Mouse (Mus musculus) liver, embryonic 15.5 days (tissue): ENCODE results near the gene Fanci. TPM values are rescaled to one million over a fixed set of nuclear protein-coding genes. Genes with fewer than 3 reads are reported as not detected.

ENCODE experiments used
- ATAC-seq: fragments of 200-750 bp; cut with Nextera tagmentation; 2 replicates; pipeline ENCODE4 v1.8.0; 2017; ENCODE audit warnings: moderate number of reproducible peaks, mild to moderate bottlenecking, moderate library complexity; ENCODE audit not compliant: insufficient read depth
- H3K27ac ChIP-seq: fragments of 300-500 bp; sonication (generic); replicated peaks from 2 replicates; pipeline ENCODE4 v1.5.1; 2015; ENCODE audit warnings: mild to moderate bottlenecking, inconsistent platforms
- H3K27me3 ChIP-seq: fragments of 300-500 bp; sonication (generic); 2 replicates; pipeline ENCODE4 v1.6.1; 2015; ENCODE audit warnings: mild to moderate bottlenecking, inconsistent platforms
- H3K36me3 ChIP-seq: fragments of 300-500 bp; sonication (generic); replicated peaks from 2 replicates; pipeline ENCODE4 v1.6.1; 2015; ENCODE audit warnings: moderate library complexity, mild to moderate bottlenecking, inconsistent platforms
- H3K4me1 ChIP-seq: fragments of 300-500 bp; sonication (generic); replicated peaks from 2 replicates; pipeline ENCODE4 v1.6.1; 2015; ENCODE audit warnings: inconsistent platforms
- H3K4me2 ChIP-seq: fragments of 300-500 bp; sonication (generic); 2 replicates; pipeline ENCODE4 v1.6.1; 2015; ENCODE audit warnings: moderate library complexity, mild to moderate bottlenecking, inconsistent platforms
- H3K4me3 ChIP-seq: fragments of 300-500 bp; sonication (generic); replicated peaks from 2 replicates; pipeline ENCODE4 v1.5.1; 2015; ENCODE audit warnings: mild to moderate bottlenecking, inconsistent platforms
- H3K9ac ChIP-seq: fragments of 300-500 bp; sonication (generic); 2 replicates; pipeline ENCODE4 v1.6.1; 2015; ENCODE audit warnings: moderate library complexity, mild to moderate bottlenecking, inconsistent platforms
- H3K9me3 ChIP-seq: fragments of 300-500 bp; sonication (generic); replicated peaks from 2 replicates; pipeline ENCODE4 v1.6.1; 2016; ENCODE audit warnings: inconsistent platforms
- WGBS: fragments of 180-500 bp; shearing (Covaris S2); methylation state at CpG from one replicate; pipeline ENCODE4 v1.1.7; 2015; ENCODE audit warnings: mixed read lengths; ENCODE audit not compliant: insufficient replicate concordance; 5-methylcytosine and 5-hydroxymethylcytosine counted together
- polyA plus RNA-seq: library from polyadenylated mRNA; unstranded; fragments of >200 nt; fragmentation: Nextera tagmentation; extraction: Ambion mirVana; gene quantifications from 2 replicates; pipeline ENCODE4 v1.2.1, GENCODE M21; 2015

The Fanci gene
- 8.6 and 8.7 TPM in 2 replicates for polyA plus RNA-seq

DNA sequence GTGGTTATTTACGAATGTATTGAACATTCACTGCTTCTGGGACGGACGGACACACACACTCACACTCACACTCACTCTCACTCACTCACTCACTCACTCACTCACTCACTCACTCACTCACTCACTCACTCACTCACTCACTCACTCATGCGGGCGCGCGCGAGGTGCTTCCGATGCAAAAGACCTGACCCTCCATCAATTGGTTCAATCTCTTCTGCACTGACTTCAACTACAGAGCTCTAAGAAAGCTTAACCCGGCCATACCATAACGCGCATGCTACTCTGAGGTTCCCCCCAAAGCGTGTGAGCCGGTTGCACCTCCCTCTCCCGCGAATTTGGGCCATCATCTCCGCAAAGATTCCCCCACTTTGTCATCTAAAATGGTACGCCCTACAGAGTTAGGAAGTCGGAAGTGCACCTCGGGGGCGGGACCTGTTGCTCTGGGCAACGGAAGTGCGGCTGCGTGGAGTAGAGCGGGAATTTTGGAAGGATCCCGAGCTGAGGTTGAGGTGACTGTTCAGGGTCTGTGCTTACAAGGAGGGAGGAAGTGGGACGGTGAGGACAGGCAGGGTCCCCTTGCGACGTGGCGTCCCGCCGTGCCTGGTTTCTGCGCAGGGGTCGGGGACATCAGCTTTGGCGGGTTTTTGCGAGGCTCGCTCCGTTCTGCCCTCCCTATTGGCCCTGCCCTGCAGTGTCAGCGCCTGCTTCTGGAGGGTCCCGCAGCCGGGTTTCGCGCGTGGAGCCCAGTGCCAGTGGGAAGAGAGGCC, at the start of gene Fanci:
Gene Fanci (plus strand): TSS at position 47 of the 767 bp plus-strand sequence.
- Histone ChIP-seq H3K9me3 (no peaks in the 10 kb centered on the region), H3K27me3 (no peaks in the 10 kb centered on the region), H3K9ac (peak within 1 kb of the TSS; percentile 85), H3K27ac (peak within 1 kb of the TSS; percentile 91), H3K4me1 (peaks cover 19% of the 10 kb centered on the region), H3K4me2 (peak within 1 kb of the TSS; percentile 96), H3K36me3 (peaks cover 10% of the 10 kb centered on the region; the same call in 1 of the 2 replicates), H3K4me3 (peak within 1 kb of the TSS; percentile 88)
- ATAC-seq: peak; percentile 90
- WGBS: under 1% methylated on average over 44 of the region's 44 CpGs

DNA sequence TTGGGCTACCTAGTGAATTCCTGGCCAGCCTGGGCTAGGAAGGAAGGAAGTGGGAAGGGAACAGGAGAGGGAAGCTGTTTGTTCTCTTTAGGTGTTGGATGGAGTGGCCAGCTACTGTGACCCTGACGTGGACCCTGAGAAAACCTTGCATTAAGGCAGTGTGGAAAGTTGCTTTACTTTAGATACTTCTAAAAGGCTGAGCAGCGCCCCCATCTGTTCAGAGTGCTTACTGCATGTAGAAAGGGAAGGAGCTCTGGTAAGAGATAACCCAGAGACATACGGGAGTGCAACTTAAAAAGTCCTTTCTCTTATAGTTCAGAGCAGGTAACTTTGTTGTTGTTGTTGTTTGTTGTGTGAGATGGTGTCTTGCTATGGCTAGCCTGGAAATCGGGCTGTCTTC, 45.8 kb upstream of the Fanci start:
- peaks cover 76% of the 10 kb centered on the region for H3K36me3 ChIP-seq
- no peak for ATAC-seq
- no peak overlapping the region for H3K4me2 ChIP-seq
- H3K9me3 ChIP-seq: no peaks in the 10 kb centered on the region
- no peak overlapping the region for H3K9ac ChIP-seq
- no peaks in the 10 kb centered on the region for H3K27me3 ChIP-seq
- H3K4me3 ChIP-seq: no peak overlapping the region
- no peaks in the 10 kb centered on the region for H3K4me1 ChIP-seq
- 27% methylated on average over 4 of the region's 4 CpGs for WGBS
- no peak overlapping the region for H3K27ac ChIP-seq

GRCm38 (mm10) chr7:79346555-79347075, 45.1 kb upstream of the Fanci start:
- Histone ChIP-seq H3K27ac (no peak overlapping the region), H3K27me3 (no peaks in the 10 kb centered on the region), H3K4me2 (no peak overlapping the region), H3K4me1 (no peaks in the 10 kb centered on the region), H3K4me3 (no peak overlapping the region), H3K36me3 (peaks cover 83% of the 10 kb centered on the region), H3K9me3 (no peaks in the 10 kb centered on the region), H3K9ac (no peak overlapping the region)
- no peak for ATAC-seq
- 63% methylated on average over 8 of the region's 8 CpGs for WGBS

DNA sequence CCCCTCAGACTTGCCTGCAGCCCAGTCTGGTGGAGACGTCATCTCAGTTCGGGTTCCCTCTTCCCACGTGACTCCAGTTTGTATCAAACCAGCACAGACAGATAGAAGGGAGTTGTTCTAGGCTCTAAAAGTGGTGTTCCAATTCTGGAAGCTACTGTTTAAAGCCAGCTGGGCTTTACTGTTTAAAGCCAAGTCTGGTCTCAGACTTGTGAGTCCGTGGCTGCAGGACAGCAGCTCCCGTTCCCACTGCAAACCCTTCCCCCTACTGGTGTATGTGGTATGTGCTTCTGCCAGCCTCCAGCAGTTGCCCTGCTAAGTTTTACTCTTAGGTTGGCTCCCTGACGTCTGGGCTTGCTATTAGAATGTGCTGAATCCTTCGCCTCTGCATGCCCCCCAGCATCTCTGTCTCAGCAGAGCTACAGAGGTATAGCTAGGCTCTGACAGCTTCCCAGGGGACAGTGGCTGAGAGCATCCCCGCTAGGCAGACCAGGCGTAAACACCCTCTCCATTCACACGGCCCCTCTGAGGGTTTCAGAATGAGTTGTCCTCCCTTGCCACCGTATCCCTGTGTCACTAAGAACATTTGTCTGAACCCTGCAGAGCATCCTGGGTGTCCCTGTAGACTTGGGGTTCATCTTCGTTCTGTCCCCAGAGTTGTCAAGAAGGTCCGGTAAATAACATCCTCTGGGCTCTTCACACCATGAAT, 44.5 kb upstream of the Fanci start:
- H3K4me1 ChIP-seq: no peaks in the 10 kb centered on the region
- no peak for ATAC-seq
- 82% methylated on average over 13 of the region's 13 CpGs for WGBS
- H3K4me3 ChIP-seq: no peak overlapping the region
- no peaks in the 10 kb centered on the region for H3K27me3 ChIP-seq
- H3K27ac ChIP-seq: no peak overlapping the region
- no peak overlapping the region for H3K9ac ChIP-seq
- H3K4me2 ChIP-seq: no peak overlapping the region
- H3K36me3 ChIP-seq: peaks cover 89% of the 10 kb centered on the region
- no peaks in the 10 kb centered on the region for H3K9me3 ChIP-seq

DNA sequence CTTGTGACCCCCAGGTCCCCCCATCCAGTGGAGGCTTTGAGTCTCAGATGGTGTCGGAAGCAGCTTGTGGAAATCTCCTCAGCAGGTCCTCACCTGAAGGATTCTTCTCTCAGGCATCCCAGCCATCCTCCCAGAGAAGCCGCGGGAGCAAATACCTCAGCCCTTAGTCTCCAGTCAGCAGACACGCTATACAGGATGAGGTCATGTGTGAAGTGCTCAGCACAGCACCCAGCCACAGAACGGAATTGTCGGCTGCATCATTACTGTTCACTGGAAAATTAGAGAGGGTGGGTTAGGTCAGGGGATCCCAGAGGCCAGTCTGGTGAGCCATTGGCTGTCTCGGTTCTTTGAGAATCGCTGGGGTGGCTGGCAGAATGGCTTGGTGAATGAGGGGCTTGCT, 42.9 kb upstream of the Fanci start:
- Histone ChIP-seq H3K9ac (no peak overlapping the region), H3K4me2 (no peak overlapping the region), H3K27ac (no peak overlapping the region), H3K27me3 (no peaks in the 10 kb centered on the region), H3K9me3 (no peaks in the 10 kb centered on the region), H3K4me1 (no peaks in the 10 kb centered on the region), H3K4me3 (no peak overlapping the region), H3K36me3 (peaks cover 87% of the 10 kb centered on the region)
- ATAC-seq: no peak
- 91% methylated on average over 8 of the region's 8 CpGs for WGBS

DNA sequence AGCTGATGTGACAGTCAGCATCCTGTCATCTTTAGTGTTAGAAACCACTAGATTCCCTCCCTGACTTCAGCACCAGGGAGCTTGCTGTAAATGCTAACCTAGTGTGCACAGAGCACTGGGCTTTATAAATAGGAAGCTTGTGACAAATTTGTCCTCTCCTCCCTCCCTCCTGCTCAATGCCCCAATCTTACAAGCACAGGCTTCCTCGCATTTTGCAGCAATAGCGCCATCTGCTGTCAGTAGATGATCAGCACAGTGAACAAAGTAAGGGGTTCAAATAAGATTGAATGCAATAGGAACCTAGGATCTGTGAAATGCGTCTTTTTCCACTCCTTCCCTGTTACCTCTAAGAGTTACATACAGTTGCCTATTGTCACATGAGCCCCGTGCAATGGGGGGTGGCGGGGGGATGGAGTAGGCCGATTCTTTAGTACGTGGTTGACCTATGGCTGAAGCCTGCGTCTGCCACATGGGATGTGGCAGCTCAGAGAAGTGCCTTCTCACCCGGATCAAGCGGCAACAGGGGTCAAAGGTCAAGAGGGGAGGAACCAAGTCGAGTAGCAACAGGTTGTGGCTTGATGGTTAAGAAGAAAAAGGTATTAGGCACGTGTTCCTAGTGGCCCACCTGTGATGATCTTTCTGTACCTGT, 41.9 kb upstream of the Fanci start:
- Histone ChIP-seq H3K27me3 (no peaks in the 10 kb centered on the region), H3K36me3 (peaks cover 85% of the 10 kb centered on the region), H3K9me3 (no peaks in the 10 kb centered on the region), H3K27ac (no peak overlapping the region), H3K9ac (no peak overlapping the region), H3K4me3 (no peak overlapping the region), H3K4me2 (no peak overlapping the region), H3K4me1 (no peaks in the 10 kb centered on the region)
- WGBS: 50% methylated on average over 12 of the region's 12 CpGs
- no peak for ATAC-seq

- H3K4me3 ChIP-seq: no peak overlapping the region
- no peak overlapping the region for H3K27ac ChIP-seq
- no peak overlapping the region for H3K9ac ChIP-seq
- H3K27me3 ChIP-seq: no peaks in the 10 kb centered on the region
- H3K9me3 ChIP-seq: no peaks in the 10 kb centered on the region
- peak overlapping the region; percentile 23; the same call in 1 of the 2 replicates for H3K4me2 ChIP-seq
- H3K36me3 ChIP-seq: peaks cover 81% of the 10 kb centered on the region
- peak; percentile 86 for ATAC-seq
- H3K4me1 ChIP-seq: peaks cover 22% of the 10 kb centered on the region
- 8% methylated on average over 15 of the region's 15 CpGs for WGBS
Measured at GRCm38 (mm10) chr7:79358350-79359182, 33.2 kb upstream of the Fanci start.

DNA sequence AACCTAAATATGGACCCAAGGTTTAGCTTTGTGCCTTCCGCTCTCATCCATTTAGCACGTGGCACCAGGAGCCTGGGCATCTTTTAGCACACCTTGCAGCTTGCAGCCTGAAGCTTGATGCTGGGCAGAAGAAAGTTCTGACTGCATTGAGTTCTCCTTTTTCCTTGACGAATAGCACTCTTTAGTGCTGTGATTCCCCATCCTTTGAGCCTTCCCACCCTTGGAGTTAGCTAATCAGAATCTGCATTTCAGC, 32.6 kb upstream of the Fanci start:
- no peak for ATAC-seq
- peak overlapping the region; percentile 23; the same call in 1 of the 2 replicates for H3K4me2 ChIP-seq
- no peaks in the 10 kb centered on the region for H3K9me3 ChIP-seq
- 37% methylated on average over 3 of the region's 3 CpGs for WGBS
- no peaks in the 10 kb centered on the region for H3K27me3 ChIP-seq
- peaks cover 22% of the 10 kb centered on the region for H3K4me1 ChIP-seq
- peaks cover 76% of the 10 kb centered on the region for H3K36me3 ChIP-seq
- H3K27ac ChIP-seq: no peak overlapping the region
- no peak overlapping the region for H3K4me3 ChIP-seq
- H3K9ac ChIP-seq: no peak overlapping the region

GRCm38 (mm10) chr7:79360056-79360455, 31.7 kb upstream of the Fanci start:
- Histone ChIP-seq H3K4me3 (no peak overlapping the region), H3K9me3 (no peaks in the 10 kb centered on the region), H3K4me2 (no peak overlapping the region), H3K4me1 (peaks cover 22% of the 10 kb centered on the region), H3K27me3 (no peaks in the 10 kb centered on the region), H3K36me3 (peaks cover 69% of the 10 kb centered on the region), H3K9ac (no peak overlapping the region), H3K27ac (no peak overlapping the region)
- ATAC-seq: no peak
- WGBS: 86% methylated on average over 11 of the region's 11 CpGs

- WGBS: 77% methylated on average over 8 of the region's 8 CpGs
- no peak for ATAC-seq
- no peak overlapping the region for H3K9ac ChIP-seq
- H3K27ac ChIP-seq: no peak overlapping the region
- H3K4me1 ChIP-seq: peaks cover 22% of the 10 kb centered on the region
- H3K36me3 ChIP-seq: peaks cover 54% of the 10 kb centered on the region
- H3K4me3 ChIP-seq: no peak overlapping the region
- H3K27me3 ChIP-seq: no peaks in the 10 kb centered on the region
- no peaks in the 10 kb centered on the region for H3K9me3 ChIP-seq
- no peak overlapping the region for H3K4me2 ChIP-seq
Measured at GRCm38 (mm10) chr7:79362208-79362607, 29.5 kb upstream of the Fanci start.
